Mouse (Mus musculus) C2C12 (cell line): Measurements from ENCODE around the gene Ppy.

Experiments
- CEBPB ChIP-seq: IDR thresholded peaks from one replicate; pipeline ENCODE4 v1.6.1; 2011; ENCODE audit warnings: low read depth, mild to moderate bottlenecking, control low read depth, moderate library complexity
- CTCF ChIP-seq: IDR thresholded peaks from one replicate; pipeline ENCODE4 v1.5.1; 2011; ENCODE audit not compliant: control insufficient read depth, insufficient read depth, insufficient read length
- MYOD1 ChIP-seq: IDR thresholded peaks from one replicate; pipeline ENCODE4 v1.6.1; 2011; ENCODE audit warnings: low read depth; ENCODE audit not compliant: control insufficient read depth, insufficient read length
- USF1 ChIP-seq: IDR thresholded peaks from one replicate; pipeline ENCODE4 v1.6.1; 2011; ENCODE audit warnings: low read depth, mild to moderate bottlenecking, control low read depth, moderate library complexity

- TF ChIP-seq CTCF (no peak), USF1 (no peak), MYOD1 (no peak), CEBPB (no peak)
Observed at GRCm38 (mm10) chr11:102052697-102053096, 48.4 kb downstream of the Ppy start.
